Mouse (Mus musculus): ENCODE measurements around the gene Gm11114. TPM values are rescaled to one million over a fixed set of nuclear protein-coding genes. Genes with fewer than 3 reads are reported as not detected.

Gm11114 gene
- total and polyA plus RNA-seq, 2 experiments from 2014 or later: not detected

- H3K9ac ChIP-seq (replicated peaks; ENCODE audit: low read depth, low read length): no peak overlapping the region
- no peak overlapping the region for H3K4me3 ChIP-seq (ENCODE audit: low read depth, low read length)
- no peak for DNase-seq (ENCODE audit: low spot score)
- peaks cover 9% of the 10 kb centered on the region for H3K4me1 ChIP-seq (ENCODE audit: control insufficient read depth, insufficient read depth)
- H3K36me3 ChIP-seq (replicated peaks; ENCODE audit: control insufficient read depth, insufficient read depth, low read length): 0 out of 2 replicates have a peak, but pooled peaks cover 4% of the 10 kb centered on the region
- ATAC-seq (ENCODE audit: insufficient read depth, low read depth): no peak
- TF ChIP-seq EP300 (IDR thresholded peaks at IDR 0.05; ENCODE audit: low read depth) (no peak), CTCF (IDR thresholded peaks at IDR 0.05; ENCODE audit: low read depth) (no peak)
- WGBS: 69% methylated on average over 8 of the region's 8 CpGs
- H3K9me3 ChIP-seq (replicated peaks; ENCODE audit: control insufficient read depth, low read length): no peaks in the 10 kb centered on the region
- no peak overlapping the region for H3K27ac ChIP-seq (ENCODE audit: low read depth)
- no peaks in the 10 kb centered on the region for H3K27me3 ChIP-seq (ENCODE audit: control insufficient read depth, insufficient read depth, low read length)
- H3K4me2 ChIP-seq (ENCODE audit: low read depth, low read length): no peak overlapping the region
Observed at GRCm38 (mm10) chr9:85320167-85320951, 7.8 kb downstream of the Gm11114 start.

- H3K9me3 ChIP-seq (replicated peaks; ENCODE audit: control insufficient read depth, low read length): no peaks in the 10 kb centered on the region
- ATAC-seq (ENCODE audit: insufficient read depth, low read depth): peak; percentile 31
- TF ChIP-seq EP300 (IDR thresholded peaks at IDR 0.05; ENCODE audit: low read depth) (peak; percentile 46; the same call in 1 of the 2 replicates), CTCF (IDR thresholded peaks at IDR 0.05; ENCODE audit: low read depth) (no peak)
Observed at GRCm38 (mm10) chr9:85324158-85324875, 11.7 kb downstream of the Gm11114 start.

GRCm38 (mm10) chr9:85325201-85325868 lies 12.8 kb downstream of the Gm11114 start:
- H3K9ac ChIP-seq (replicated peaks; ENCODE audit: low read depth, low read length): peak overlapping the region; percentile 73
- no peak for ATAC-seq (ENCODE audit: insufficient read depth, low read depth)
- peak overlapping the region; percentile 94 for H3K27ac ChIP-seq (ENCODE audit: low read depth)

More at GRCm38 (mm10) chr9:85324158-85324875, 11.7 kb downstream of the Gm11114 start:
- Histone ChIP-seq H3K4me3 (ENCODE audit: low read depth, low read length) (peak overlapping the region; percentile 84), H3K4me2 (ENCODE audit: low read depth, low read length) (peak overlapping the region; percentile 86), H3K36me3 (replicated peaks; ENCODE audit: control insufficient read depth, insufficient read depth, low read length) (0 out of 2 replicates have a peak, but pooled peaks cover 4% of the 10 kb centered on the region), H3K9ac (replicated peaks; ENCODE audit: low read depth, low read length) (peak overlapping the region; percentile 73), H3K27ac (ENCODE audit: low read depth) (peak overlapping the region; percentile 94), H3K4me1 (ENCODE audit: control insufficient read depth, insufficient read depth) (peaks cover 9% of the 10 kb centered on the region), H3K27me3 (ENCODE audit: control insufficient read depth, insufficient read depth, low read length) (no peaks in the 10 kb centered on the region)
- DNase-seq (ENCODE audit: low spot score): peak; percentile 78
- 34% methylated on average over 11 of the region's 11 CpGs for WGBS

GRCm38 (mm10) chr9:85326292-85327241 lies 14.0 kb downstream of the Gm11114 start:
- Histone ChIP-seq H3K4me3 (ENCODE audit: low read depth, low read length) (peak overlapping the region; percentile 84), H3K36me3 (replicated peaks; ENCODE audit: control insufficient read depth, insufficient read depth, low read length) (0 out of 2 replicates have a peak, but pooled peaks cover 4% of the 10 kb centered on the region), H3K9me3 (replicated peaks; ENCODE audit: control insufficient read depth, low read length) (no peaks in the 10 kb centered on the region), H3K4me1 (ENCODE audit: control insufficient read depth, insufficient read depth) (peaks cover 9% of the 10 kb centered on the region), H3K4me2 (ENCODE audit: low read depth, low read length) (peak overlapping the region; percentile 86), H3K27ac (ENCODE audit: low read depth) (peak overlapping the region; percentile 94), H3K27me3 (ENCODE audit: control insufficient read depth, insufficient read depth, low read length) (no peaks in the 10 kb centered on the region), H3K9ac (replicated peaks; ENCODE audit: low read depth, low read length) (peak overlapping the region; percentile 73)
- peak; percentile 33 for DNase-seq (ENCODE audit: low spot score)
- WGBS: 1% methylated on average over 84 of the region's 88 CpGs
- TF ChIP-seq CTCF (IDR thresholded peaks at IDR 0.05; ENCODE audit: low read depth) (no peak), EP300 (IDR thresholded peaks at IDR 0.05; ENCODE audit: low read depth) (no peak)
- peak; percentile 28 for ATAC-seq (ENCODE audit: insufficient read depth, low read depth)

More at GRCm38 (mm10) chr9:85325201-85325868, 12.8 kb downstream of the Gm11114 start:
- Histone ChIP-seq H3K27me3 (ENCODE audit: control insufficient read depth, insufficient read depth, low read length) (no peaks in the 10 kb centered on the region), H3K36me3 (replicated peaks; ENCODE audit: control insufficient read depth, insufficient read depth, low read length) (0 out of 2 replicates have a peak, but pooled peaks cover 4% of the 10 kb centered on the region), H3K9me3 (replicated peaks; ENCODE audit: control insufficient read depth, low read length) (no peaks in the 10 kb centered on the region), H3K4me3 (ENCODE audit: low read depth, low read length) (peak overlapping the region; percentile 84), H3K4me2 (ENCODE audit: low read depth, low read length) (peak overlapping the region; percentile 86), H3K4me1 (ENCODE audit: control insufficient read depth, insufficient read depth) (peaks cover 9% of the 10 kb centered on the region)
- peak; percentile 33 for DNase-seq (ENCODE audit: low spot score)
- 21% methylated on average over 17 of the region's 17 CpGs for WGBS
- TF ChIP-seq EP300 (IDR thresholded peaks at IDR 0.05; ENCODE audit: low read depth) (no peak), CTCF (IDR thresholded peaks at IDR 0.05; ENCODE audit: low read depth) (no peak)
